Mouse (Mus musculus): ENCODE results near the gene Pgr. TPM values are rescaled to one million over a fixed set of nuclear protein-coding genes. Genes with fewer than 3 reads are reported as not detected.

The Pgr gene
- polyA plus RNA-seq (2012; rRNA removed): 0.23 and 0.34 TPM in 2 replicates

GRCm38 (mm10) chr9:8899616-8900202 is at the start of gene Pgr:
TSS of gene Pgr (plus strand) at chr9:8899833.
- DNase-seq (ENCODE audit: low spot score): no peak

DNA sequence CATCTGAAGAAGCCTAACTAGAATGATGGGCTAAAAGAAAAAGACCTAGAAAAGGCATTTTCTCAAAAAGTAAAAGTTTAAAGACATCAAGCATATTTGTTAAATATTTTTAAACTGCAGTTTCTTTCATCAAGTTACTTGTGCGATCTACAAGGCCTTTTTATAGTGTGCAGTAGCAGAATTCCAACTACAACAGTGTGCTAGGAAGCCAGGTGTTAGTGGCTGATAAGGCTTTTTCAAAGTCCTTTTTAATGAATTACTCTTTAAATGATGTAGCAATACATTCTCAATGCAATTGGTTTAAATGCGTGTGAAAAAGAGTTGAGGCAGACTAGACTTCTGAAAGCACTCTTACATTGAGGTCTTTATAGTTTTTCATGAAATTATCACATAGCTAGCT is 42.2 kb upstream of the Pgr start:
- DNase-seq (ENCODE audit: low spot score): no peak

DNA sequence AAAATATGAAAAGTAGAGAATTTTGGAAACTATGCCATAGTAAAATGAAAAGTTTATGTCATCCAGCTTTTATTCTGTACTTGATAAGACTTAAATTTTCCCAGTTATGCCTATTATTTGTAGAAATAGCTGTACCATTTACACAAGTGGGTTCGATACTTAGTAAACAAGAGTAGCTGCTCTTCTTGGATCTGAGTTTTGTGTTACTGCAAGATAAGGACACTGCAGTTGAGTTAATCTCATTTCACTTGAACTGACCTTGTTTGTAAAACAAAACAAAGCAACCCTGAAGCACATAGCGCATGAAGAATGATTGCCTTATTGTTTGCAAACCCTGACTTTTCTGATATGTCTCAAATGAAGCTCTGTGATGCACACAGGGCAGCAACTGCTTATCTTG is 31.1 kb upstream of the Pgr start:
- no peak for DNase-seq (ENCODE audit: low spot score)

GRCm38 (mm10) chr9:8895205-8895604 is 4.4 kb upstream of the Pgr start:
- no peak for DNase-seq (ENCODE audit: low spot score)

DNA sequence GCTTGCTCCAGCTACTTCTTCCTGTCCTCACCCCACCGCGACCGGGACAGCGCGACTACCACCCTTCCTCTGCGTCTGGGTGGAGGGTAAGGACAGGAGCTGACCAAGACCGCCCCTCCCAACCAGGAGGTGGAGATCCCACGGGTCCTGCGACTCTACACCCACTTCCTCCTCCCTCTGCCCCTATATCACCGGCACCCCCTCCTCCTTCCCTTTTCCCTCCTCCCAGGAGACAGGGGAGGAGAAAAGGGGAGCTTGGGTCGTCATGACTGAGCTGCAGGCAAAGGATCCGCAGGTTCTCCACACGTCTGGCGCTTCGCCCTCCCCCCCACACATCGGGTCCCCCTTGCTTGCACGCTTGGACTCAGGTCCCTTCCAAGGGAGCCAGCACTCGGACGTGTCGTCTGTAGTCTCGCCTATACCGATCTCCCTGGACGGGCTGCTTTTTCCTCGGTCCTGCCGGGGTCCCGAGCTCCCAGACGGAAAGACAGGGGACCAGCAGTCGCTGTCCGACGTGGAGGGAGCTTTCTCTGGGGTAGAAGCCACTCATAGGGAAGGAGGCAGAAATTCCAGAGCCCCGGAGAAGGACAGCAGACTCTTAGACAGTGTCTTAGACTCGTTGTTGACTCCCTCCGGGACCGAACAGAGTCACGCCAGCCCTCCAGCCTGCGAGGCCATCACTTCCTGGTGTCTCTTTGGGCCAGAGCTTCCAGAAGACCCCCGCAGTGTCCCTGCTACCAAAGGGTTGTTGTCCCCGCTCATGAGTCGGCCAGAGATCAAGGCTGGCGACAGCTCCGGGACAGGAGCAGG is 775 bp downstream of the Pgr start:
- peak; percentile 19 for DNase-seq (ENCODE audit: low spot score)

DNA sequence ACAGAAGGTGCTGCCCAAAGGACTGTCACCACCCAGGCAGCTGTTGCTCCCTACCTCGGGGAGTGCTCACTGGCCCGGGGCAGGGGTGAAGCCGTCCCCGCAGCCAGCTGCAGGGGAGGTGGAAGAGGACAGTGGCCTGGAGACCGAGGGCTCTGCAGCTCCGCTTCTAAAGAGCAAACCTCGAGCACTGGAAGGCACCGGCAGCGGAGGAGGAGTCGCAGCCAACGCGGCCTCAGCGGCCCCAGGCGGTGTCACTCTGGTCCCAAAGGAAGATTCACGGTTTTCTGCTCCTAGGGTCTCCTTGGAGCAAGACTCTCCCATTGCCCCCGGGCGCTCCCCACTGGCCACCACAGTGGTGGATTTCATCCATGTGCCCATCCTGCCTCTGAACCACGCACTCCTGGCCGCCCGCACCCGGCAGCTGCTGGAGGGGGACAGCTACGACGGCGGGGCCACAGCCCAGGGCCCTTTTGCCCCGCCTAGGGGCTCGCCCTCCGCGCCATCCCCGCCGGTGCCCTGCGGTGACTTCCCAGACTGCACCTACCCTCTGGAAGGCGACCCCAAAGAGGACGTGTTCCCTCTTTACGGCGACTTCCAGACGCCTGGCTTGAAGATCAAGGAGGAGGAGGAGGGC is 1.5 kb downstream of the Pgr start:
- DNase-seq (ENCODE audit: low spot score): peak; percentile 21

GRCm38 (mm10) chr9:8901647-8902131 is 2.1 kb downstream of the Pgr start:
- DNase-seq (ENCODE audit: low spot score): peak; percentile 23

DNA sequence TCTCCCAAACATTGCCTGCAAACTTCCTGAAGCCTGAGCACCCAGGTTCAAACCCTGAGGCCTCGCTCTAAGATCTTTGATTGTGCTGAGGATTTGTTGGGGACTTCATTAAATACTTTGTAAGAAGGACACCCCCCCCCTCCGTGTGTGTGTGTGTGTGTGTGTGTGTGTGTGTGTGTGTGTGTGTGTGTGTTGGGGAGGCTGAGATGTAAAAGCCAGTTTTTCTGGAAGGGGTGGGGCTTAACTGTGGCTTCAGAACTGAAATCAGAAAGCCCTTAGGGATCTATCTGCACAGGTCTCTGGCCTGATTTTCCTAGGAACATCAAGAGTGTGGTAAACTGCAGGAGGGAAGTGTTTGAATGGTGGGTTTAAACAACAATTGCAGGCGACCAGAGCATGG is 2.6 kb downstream of the Pgr start:
- DNase-seq (ENCODE audit: low spot score): no peak

DNA sequence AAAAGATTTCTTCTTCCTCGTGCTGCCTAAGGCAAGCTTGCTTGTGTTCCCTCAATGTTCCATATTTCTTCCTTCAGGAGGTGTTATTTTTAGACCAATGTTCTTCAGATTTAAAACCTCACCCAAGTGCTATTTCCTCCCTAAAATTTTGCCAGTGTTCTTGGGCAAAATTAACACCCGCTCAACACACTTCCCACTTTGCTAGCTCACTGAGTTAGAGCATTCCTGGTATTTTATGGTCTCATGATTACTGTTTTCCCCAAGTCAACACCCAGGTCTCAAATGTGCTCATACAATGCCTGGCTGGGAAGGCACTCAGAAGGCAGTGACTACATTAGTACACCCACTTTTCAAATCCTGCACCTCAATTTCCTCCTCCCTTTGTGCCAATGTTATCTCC is 27.9 kb downstream of the Pgr start:
- DNase-seq (ENCODE audit: low spot score): no peak

- no peak for DNase-seq (ENCODE audit: low spot score)
Observed at GRCm38 (mm10) chr9:8937753-8938152, 38.1 kb downstream of the Pgr start.

- no peak for DNase-seq (ENCODE audit: low spot score)
Observed at GRCm38 (mm10) chr9:8953306-8953705, 53.7 kb downstream of the Pgr start.

- DNase-seq (ENCODE audit: low spot score): no peak
Observed at GRCm38 (mm10) chr9:8964512-8965133, 65.0 kb downstream of the Pgr start.

DNA sequence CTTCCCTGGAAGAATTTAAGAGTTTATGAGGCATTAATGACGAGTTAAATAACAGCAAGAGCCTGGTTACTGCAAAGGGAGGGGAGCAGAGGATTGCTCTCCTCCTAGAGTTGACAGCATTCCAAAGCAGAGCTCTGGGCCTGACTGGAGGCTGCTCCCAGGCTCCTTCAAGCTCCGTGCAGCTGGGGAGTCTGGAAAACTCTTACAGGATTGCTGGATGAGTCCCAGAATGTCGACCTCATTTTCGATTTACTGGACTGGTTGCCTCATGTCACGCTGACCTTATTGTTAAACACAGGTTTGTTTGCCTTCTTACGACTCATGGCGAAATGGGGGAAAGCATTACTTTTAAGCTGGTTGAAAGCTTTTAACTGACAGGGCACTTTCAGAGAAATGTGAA is 70.6 kb downstream of the Pgr start:
- DNase-seq (ENCODE audit: low spot score): no peak

- DNase-seq (ENCODE audit: low spot score): no peak
Observed at GRCm38 (mm10) chr9:8971491-8971890, 71.9 kb downstream of the Pgr start, which contains the start of gene Gm16485. TSS of gene Gm16485 (plus strand) at chr9:8971791.

DNA sequence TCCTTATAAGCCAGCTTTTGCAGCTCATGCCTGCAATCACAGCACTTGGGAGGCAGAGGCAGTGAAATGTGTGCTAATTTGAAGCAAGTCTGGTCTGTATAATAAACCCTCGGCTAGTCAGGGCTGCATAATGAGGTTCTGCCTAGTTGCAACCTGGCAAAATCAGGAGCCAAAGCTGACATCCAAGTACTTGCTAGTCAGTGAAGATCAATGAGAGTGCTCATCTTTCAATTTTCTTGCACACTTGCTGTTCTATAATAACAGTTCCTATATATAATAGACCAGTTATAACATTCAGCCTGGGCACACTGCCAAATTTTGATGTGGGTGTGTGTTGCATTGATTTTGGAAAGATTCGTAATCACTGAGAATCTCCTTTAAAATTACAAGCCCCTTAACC is 78.1 kb downstream of the Pgr start:
- no peak for DNase-seq (ENCODE audit: low spot score)

GRCm38 (mm10) chr9:8982315-8982714 is 82.7 kb downstream of the Pgr start:
- DNase-seq (ENCODE audit: low spot score): no peak

GRCm38 (mm10) chr9:8996494-8996893 is 96.9 kb downstream of the Pgr start:
- DNase-seq (ENCODE audit: low spot score): no peak

GRCm38 (mm10) chr9:9001170-9001569 is 101.5 kb downstream of the Pgr start:
- DNase-seq (ENCODE audit: low spot score): no peak

GRCm38 (mm10) chr9:9015108-9015507 is 115.5 kb downstream of the Pgr start:
- DNase-seq (ENCODE audit: low spot score): no peak

Measured in urinary bladder, adult 2 months (tissue).